Mouse (Mus musculus) limb, embryonic 15.5 days (tissue): ENCODE data around the gene Rdh7. TPM values are rescaled to one million over a fixed set of nuclear protein-coding genes. Genes with fewer than 3 reads are reported as not detected.
"Not testable (repeated sequence)": the region's sequence is repeated elsewhere in the genome, so short reads cannot be mapped to it uniquely, and the experiment has no call there.

Source experiments
- ATAC-seq: fragments of 200-750 bp; cut with Nextera tagmentation; 2 replicates; pipeline ENCODE4 v1.8.0; 2017; ENCODE audit warnings: low read depth, moderate TSS enrichment; ENCODE audit not compliant: insufficient number of reproducible peaks, low FRiP score, low TSS enrichment
- H3K27ac ChIP-seq: fragments of 300-500 bp; sonication (generic); 2 replicates; pipeline ENCODE4 v1.5.1; 2015; ENCODE audit warnings: moderate library complexity, mild to moderate bottlenecking, inconsistent platforms
- H3K27me3 ChIP-seq: fragments of 300-500 bp; sonication (generic); 2 replicates; pipeline ENCODE4 v1.6.1; 2015; ENCODE audit warnings: inconsistent platforms
- H3K36me3 ChIP-seq: fragments of 300-500 bp; sonication (generic); 2 replicates; pipeline ENCODE4 v1.6.1; 2015; ENCODE audit warnings: inconsistent platforms
- H3K4me1 ChIP-seq: fragments of 300-500 bp; sonication (generic); 2 replicates; pipeline ENCODE4 v1.6.1; 2015; ENCODE audit warnings: inconsistent platforms
- H3K4me2 ChIP-seq: fragments of 300-500 bp; sonication (generic); 2 replicates; pipeline ENCODE4 v1.6.1; 2015; ENCODE audit warnings: mild to moderate bottlenecking, inconsistent platforms
- H3K4me3 ChIP-seq: fragments of 300-500 bp; sonication (generic); 2 replicates; pipeline ENCODE4 v1.5.1; 2015; ENCODE audit warnings: mild to moderate bottlenecking, inconsistent platforms
- H3K9ac ChIP-seq: fragments of 300-500 bp; sonication (generic); 2 replicates; pipeline ENCODE4 v1.6.1; 2015; ENCODE audit warnings: inconsistent platforms
- H3K9me3 ChIP-seq: fragments of 300-500 bp; sonication (generic); 2 replicates; pipeline ENCODE4 v1.6.1; 2016; ENCODE audit warnings: inconsistent platforms
- whole genome bisulfite sequencing: fragments of 180-500 bp; shearing (Covaris S2); methylation state at CpG from one replicate; pipeline ENCODE4 v1.1.7; 2015; 5-methylcytosine and 5-hydroxymethylcytosine counted together
- polyA plus RNA-seq: library from polyadenylated mRNA; unstranded; fragments of >200 nt; fragmentation: Nextera tagmentation; extraction: Ambion mirVana; gene quantifications from 2 replicates; pipeline ENCODE4 v1.2.1, GENCODE M21; 2015

The Rdh7 gene
- not detected in 2 replicates for polyA plus RNA-seq

DNA sequence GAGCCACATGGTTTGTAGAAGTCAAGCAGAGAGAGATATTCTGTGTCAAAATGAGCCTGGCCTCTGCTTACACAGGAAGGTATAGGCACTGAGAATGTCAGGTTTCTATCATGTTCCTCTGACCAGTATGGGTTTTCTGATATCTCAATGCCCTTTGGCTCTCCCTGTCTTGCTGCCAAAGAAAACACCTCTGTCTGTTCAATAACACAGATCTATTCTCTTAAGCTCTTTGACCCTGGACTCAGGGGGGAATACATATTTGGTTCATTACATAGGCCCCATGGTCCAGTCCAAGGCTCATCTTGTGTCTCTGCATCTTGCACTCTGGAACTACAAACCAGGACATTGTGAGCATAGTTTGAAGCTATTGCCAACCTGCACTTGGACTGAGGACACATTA lies at the start of gene Rdh7:
Gene Rdh7 (minus strand): TSS at position 213 of the 400 bp plus-strand sequence.
- H3K27ac ChIP-seq, result no peak within 1 kb of the TSS

DNA sequence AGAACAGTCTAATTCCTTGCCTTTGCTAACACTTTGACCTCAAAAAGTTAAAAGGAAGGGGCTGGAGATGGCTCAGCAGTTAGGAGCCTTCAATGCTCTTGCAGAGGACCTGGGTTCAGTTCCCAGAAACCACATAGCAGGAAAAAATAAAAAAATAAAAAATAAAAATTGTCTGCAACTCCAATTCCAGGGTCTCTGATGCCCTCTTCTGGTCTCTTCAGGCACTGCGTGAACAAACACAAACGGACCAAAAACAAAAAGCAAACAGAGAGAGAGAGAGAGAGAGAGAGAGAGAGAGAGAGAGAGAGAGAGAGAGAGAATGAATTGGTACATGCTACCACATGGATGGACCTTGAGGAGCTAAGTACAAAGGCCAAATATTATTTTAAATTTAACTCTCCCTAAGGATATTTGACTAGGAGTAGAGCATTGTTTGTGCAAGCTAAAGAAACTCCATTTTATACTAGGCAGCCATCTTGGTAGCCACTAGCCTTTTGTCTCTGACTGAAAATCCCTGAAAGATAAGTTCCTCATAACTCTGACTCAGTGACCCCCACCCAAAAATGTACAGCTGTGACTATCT lies 48.9 kb upstream of the Rdh7 start:
- 0 out of 2 replicates have a peak, but pooled peaks cover 5% of the 10 kb centered on the region for H3K4me1 ChIP-seq
- ATAC-seq, result no peak
- H3K9ac ChIP-seq, result no peak overlapping the region
- H3K9me3 ChIP-seq, result no peaks in the 10 kb centered on the region
- 2% methylated on average over 2 of the region's 2 CpGs for WGBS
- no peaks in the 10 kb centered on the region for H3K36me3 ChIP-seq
- no peaks in the 10 kb centered on the region for H3K27me3 ChIP-seq
- no peak overlapping the region for H3K4me3 ChIP-seq
- no peak overlapping the region for H3K4me2 ChIP-seq
- H3K27ac ChIP-seq, result no peak overlapping the region

More for the DNA sequence above, at the start of gene Rdh7:
- no peaks in the 10 kb centered on the region for H3K4me1 ChIP-seq
- H3K27me3 ChIP-seq, result no peaks in the 10 kb centered on the region
- no peak for ATAC-seq
- no peaks in the 10 kb centered on the region for H3K9me3 ChIP-seq
- H3K9ac ChIP-seq, result no peak within 1 kb of the TSS
- no peak within 1 kb of the TSS for H3K4me2 ChIP-seq
- no peak within 1 kb of the TSS for H3K4me3 ChIP-seq
- H3K36me3 ChIP-seq, result no peaks in the 10 kb centered on the region

- H3K27me3 ChIP-seq, result no peaks in the 10 kb centered on the region
- ATAC-seq, result no peak
These were observed 48.3 kb upstream of the Rdh7 start for GRCm38 (mm10) chr10:127936747-127937409.

GRCm38 (mm10) chr10:127936271-127936670 lies 47.7 kb upstream of the Rdh7 start:
- no peak overlapping the region for H3K9ac ChIP-seq
- WGBS, result 58% methylated on average over 8 of the region's 8 CpGs
- no peak for ATAC-seq
- no peaks in the 10 kb centered on the region for H3K27me3 ChIP-seq
- no peak overlapping the region for H3K4me2 ChIP-seq
- 0 out of 2 replicates have a peak, but pooled peaks cover 5% of the 10 kb centered on the region for H3K4me1 ChIP-seq
- no peaks in the 10 kb centered on the region for H3K9me3 ChIP-seq
- no peaks in the 10 kb centered on the region for H3K36me3 ChIP-seq
- no peak overlapping the region for H3K27ac ChIP-seq
- H3K4me3 ChIP-seq, result no peak overlapping the region

More at GRCm38 (mm10) chr10:127936747-127937409, 48.3 kb upstream of the Rdh7 start:
- H3K9ac ChIP-seq, result no peak overlapping the region
- no peak overlapping the region for H3K27ac ChIP-seq
- WGBS, result 79% methylated on average over 19 of the region's 19 CpGs
- H3K36me3 ChIP-seq, result no peaks in the 10 kb centered on the region
- no peak overlapping the region for H3K4me3 ChIP-seq
- H3K9me3 ChIP-seq, result no peaks in the 10 kb centered on the region
- no peak overlapping the region for H3K4me2 ChIP-seq
- H3K4me1 ChIP-seq, result 0 out of 2 replicates have a peak, but pooled peaks cover 5% of the 10 kb centered on the region

DNA sequence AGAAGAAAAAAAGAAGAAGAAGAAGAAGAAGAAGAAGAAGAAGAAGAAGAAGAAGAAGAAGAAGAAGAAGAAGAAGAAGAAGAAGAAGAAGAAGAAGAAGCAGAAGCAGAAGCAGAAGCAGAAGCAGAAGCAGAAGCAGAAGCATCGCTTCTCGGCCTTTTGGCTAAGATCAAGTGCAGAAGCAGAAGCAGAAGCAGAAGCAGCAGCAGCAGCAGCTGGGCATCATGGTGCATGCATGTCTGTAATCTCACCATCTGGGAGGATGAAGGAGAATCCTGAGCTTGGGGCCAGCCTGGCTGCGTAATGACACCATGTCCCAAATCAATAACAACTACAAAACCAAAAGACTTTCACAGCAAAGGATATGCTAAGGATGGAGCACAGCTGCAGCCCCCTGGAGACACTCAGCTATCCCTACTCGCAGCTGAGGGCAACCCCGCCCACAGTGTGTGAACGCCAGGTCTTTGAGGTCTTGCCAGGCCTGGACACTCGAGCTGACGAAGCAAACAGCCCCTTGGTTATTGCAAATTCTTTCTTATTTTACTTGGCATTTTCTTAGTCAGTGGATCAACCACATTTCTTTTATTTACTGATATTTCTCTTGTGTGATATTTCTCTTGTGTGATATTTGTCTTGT lies 43.8 kb upstream of the Rdh7 start:
- Histone ChIP-seq H3K36me3 (no peaks in the 10 kb centered on the region), H3K9me3 (no peaks in the 10 kb centered on the region), H3K4me1 (0 out of 2 replicates have a peak, but pooled peaks cover 5% of the 10 kb centered on the region), H3K27me3 (no peaks in the 10 kb centered on the region), H3K4me3 (no peak overlapping the region), H3K9ac (no peak overlapping the region), H3K4me2 (no peak overlapping the region), H3K27ac (no peak overlapping the region)
- 58% methylated on average over 8 of the region's 8 CpGs for WGBS
- ATAC-seq, result no peak

DNA sequence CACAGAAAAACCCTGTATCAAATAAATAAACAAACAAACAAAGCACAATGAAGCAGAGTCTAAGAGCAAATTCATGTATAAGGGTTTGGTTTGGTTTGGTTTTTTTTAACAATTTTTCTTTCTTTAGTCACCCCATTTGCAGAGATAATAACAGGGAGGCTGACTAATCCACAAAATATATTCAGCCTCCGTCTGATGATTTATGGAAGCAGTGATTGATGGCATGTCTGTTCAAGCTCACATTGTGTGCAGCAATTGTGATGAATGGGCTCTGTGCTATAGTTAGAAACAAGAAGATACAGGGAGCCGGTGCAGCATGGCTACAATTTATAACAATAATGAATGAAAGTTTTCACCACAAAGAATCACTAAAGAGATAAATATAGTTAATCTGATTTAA lies 39.1 kb upstream of the Rdh7 start:
- WGBS, result 68% methylated on average over 2 of the region's 2 CpGs
- Histone ChIP-seq H3K4me3 (no peak overlapping the region), H3K27me3 (no peaks in the 10 kb centered on the region), H3K27ac (no peak overlapping the region), H3K9me3 (no peaks in the 10 kb centered on the region), H3K4me2 (no peak overlapping the region), H3K4me1 (0 out of 2 replicates have a peak, but pooled peaks cover 5% of the 10 kb centered on the region), H3K9ac (no peak overlapping the region), H3K36me3 (no peaks in the 10 kb centered on the region)
- ATAC-seq, result no peak

DNA sequence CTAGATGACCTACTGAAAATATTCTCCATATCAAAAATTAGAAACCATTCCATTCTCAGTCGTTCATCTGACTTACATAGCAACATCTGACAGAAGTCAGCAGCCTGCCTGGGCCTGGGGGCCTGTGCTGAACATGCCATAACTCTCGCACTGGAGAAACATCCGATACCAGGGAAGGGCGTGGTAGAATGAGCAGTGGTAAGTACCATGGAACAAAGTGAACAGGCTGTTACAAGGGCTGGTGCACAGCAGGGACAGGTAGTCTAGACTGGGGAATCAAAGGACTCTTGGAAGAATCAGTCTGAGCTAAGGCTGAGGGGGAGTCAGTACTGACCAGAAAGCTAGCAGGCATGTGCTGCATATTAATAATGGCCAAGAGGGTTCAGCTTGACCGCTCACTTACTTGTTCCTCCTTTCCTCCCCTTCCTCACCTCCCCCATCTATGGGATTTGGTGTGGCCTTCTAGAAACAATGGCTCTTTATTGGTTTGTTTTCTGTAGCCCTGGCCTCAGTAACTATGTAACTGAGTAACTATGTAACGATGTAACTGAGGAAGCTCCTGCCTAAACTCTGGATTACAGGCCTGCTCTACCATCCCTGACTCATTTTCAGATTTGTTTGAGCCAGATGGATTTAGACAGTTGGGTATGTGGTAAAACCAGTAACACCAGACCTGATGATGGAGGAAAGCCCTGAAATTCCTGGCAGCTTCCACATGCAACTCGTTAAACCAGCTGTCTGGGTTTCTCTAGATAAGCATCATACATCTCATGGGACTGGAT lies 36.2 kb upstream of the Rdh7 start:
- WGBS, result 42% methylated on average over 7 of the region's 7 CpGs
- H3K4me1 ChIP-seq, result 0 out of 2 replicates have a peak, but pooled peaks cover 5% of the 10 kb centered on the region
- H3K36me3 ChIP-seq, result no peaks in the 10 kb centered on the region
- no peak overlapping the region for H3K4me2 ChIP-seq
- peak overlapping the region; percentile 55; the same call in 1 of the 2 replicates for H3K27ac ChIP-seq
- H3K9me3 ChIP-seq, result no peaks in the 10 kb centered on the region
- no peak overlapping the region for H3K9ac ChIP-seq
- peak; percentile 61; the same call in 1 of the 2 replicates for ATAC-seq
- H3K4me3 ChIP-seq, result no peak overlapping the region
- H3K27me3 ChIP-seq, result no peaks in the 10 kb centered on the region

- no peak overlapping the region for H3K4me3 ChIP-seq
- 82% methylated on average over 8 of the region's 8 CpGs for WGBS
- no peak for ATAC-seq
- H3K4me2 ChIP-seq, result no peak overlapping the region
- no peak overlapping the region for H3K9ac ChIP-seq
- H3K4me1 ChIP-seq, result 0 out of 2 replicates have a peak, but pooled peaks cover 5% of the 10 kb centered on the region
- no peaks in the 10 kb centered on the region for H3K9me3 ChIP-seq
- H3K27me3 ChIP-seq, result no peaks in the 10 kb centered on the region
- no peak overlapping the region for H3K27ac ChIP-seq
- H3K36me3 ChIP-seq, result no peaks in the 10 kb centered on the region
These were observed 34.4 kb upstream of the Rdh7 start for GRCm38 (mm10) chr10:127923024-127923423.

GRCm38 (mm10) chr10:127922241-127922640 lies 33.6 kb upstream of the Rdh7 start:
- 76% methylated on average over 1 of the region's 1 CpGs for WGBS

DNA sequence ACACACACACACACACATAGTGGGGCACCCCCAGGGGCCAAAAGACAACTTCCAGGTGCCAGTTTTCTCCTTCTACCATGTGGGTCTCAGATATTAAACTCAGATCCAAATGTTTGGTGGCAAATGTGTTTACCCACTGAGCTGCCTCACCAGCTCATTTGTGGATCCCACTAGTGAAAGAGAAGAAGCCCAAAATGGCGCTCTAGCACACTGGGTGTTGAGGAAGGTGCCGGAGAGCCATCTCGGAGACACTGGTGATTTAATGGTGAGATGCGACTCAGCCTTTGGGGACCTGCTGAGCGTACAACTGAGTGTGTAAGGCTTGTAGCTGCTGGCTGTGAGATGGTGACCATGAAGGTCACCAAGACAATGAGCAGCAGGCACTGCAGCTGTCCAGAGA lies 29.0 kb upstream of the Rdh7 start:
- Histone ChIP-seq H3K27me3 (no peaks in the 10 kb centered on the region), H3K36me3 (no peaks in the 10 kb centered on the region), H3K9ac (no peak overlapping the region), H3K4me2 (no peak overlapping the region), H3K4me1 (no peaks in the 10 kb centered on the region), H3K27ac (no peak overlapping the region), H3K4me3 (no peak overlapping the region), H3K9me3 (no peaks in the 10 kb centered on the region)
- ATAC-seq, result no peak
- 97% methylated on average over 5 of the region's 5 CpGs for WGBS

More at GRCm38 (mm10) chr10:127922241-127922640, 33.6 kb upstream of the Rdh7 start:
- H3K9ac ChIP-seq, result no peak overlapping the region
- H3K4me3 ChIP-seq, result no peak overlapping the region
- H3K9me3 ChIP-seq, result no peaks in the 10 kb centered on the region
- no peak overlapping the region for H3K4me2 ChIP-seq
- H3K4me1 ChIP-seq, result 0 out of 2 replicates have a peak, but pooled peaks cover 5% of the 10 kb centered on the region
- no peak for ATAC-seq
- H3K27me3 ChIP-seq, result no peaks in the 10 kb centered on the region
- no peak overlapping the region for H3K27ac ChIP-seq
- H3K36me3 ChIP-seq, result no peaks in the 10 kb centered on the region

GRCm38 (mm10) chr10:127917183-127917582 lies 28.6 kb upstream of the Rdh7 start:
- not testable (repeated sequence) for H3K36me3 ChIP-seq, H3K4me1 ChIP-seq, H3K4me3 ChIP-seq, ATAC-seq, H3K27me3 ChIP-seq, H3K9me3 ChIP-seq, H3K4me2 ChIP-seq, H3K9ac ChIP-seq, H3K27ac ChIP-seq
- 60% methylated on average over 3 of the region's 3 CpGs for WGBS
